Mouse (Mus musculus) heart, embryonic 13.5 days (tissue): ENCODE data around the gene Krt35. TPM values are rescaled to one million over a fixed set of nuclear protein-coding genes. Genes with fewer than 3 reads are reported as not detected.

Source experiments
- ATAC-seq: fragments of 200-750 bp; cut with Nextera tagmentation; 2 replicates; pipeline ENCODE4 v1.8.0; 2017; ENCODE audit warnings: moderate TSS enrichment; ENCODE audit not compliant: insufficient number of reproducible peaks, low FRiP score, low TSS enrichment; ENCODE audit errors: extremely low read depth
- H3K27ac ChIP-seq: fragments of 300-500 bp; sonication (generic); replicated peaks from 2 replicates; pipeline ENCODE4 v1.5.1; 2015; ENCODE audit warnings: moderate library complexity, mild to moderate bottlenecking, inconsistent platforms
- H3K27me3 ChIP-seq: fragments of 300-500 bp; sonication (generic); replicated peaks from 2 replicates; pipeline ENCODE4 v1.6.1; 2015; ENCODE audit warnings: mild to moderate bottlenecking, inconsistent platforms
- H3K36me3 ChIP-seq: fragments of 300-500 bp; sonication (generic); 2 replicates; pipeline ENCODE4 v1.6.1; 2015; ENCODE audit warnings: mild to moderate bottlenecking, inconsistent platforms
- H3K4me1 ChIP-seq: fragments of 300-500 bp; sonication (generic); 2 replicates; pipeline ENCODE4 v1.6.1; 2015; ENCODE audit warnings: inconsistent platforms
- H3K4me2 ChIP-seq: fragments of 300-500 bp; sonication (generic); 2 replicates; pipeline ENCODE4 v1.6.1; 2015; ENCODE audit warnings: inconsistent platforms, mild to moderate bottlenecking, moderate library complexity
- H3K4me3 ChIP-seq: fragments of 300-500 bp; sonication (generic); 2 replicates; pipeline ENCODE4 v1.5.1; 2015; ENCODE audit warnings: moderate library complexity, mild to moderate bottlenecking, inconsistent platforms
- H3K9ac ChIP-seq: fragments of 300-500 bp; sonication (generic); 2 replicates; pipeline ENCODE4 v1.6.1; 2015; ENCODE audit warnings: inconsistent platforms, mild to moderate bottlenecking, moderate library complexity
- H3K9me3 ChIP-seq: fragments of 300-500 bp; sonication (generic); 2 replicates; pipeline ENCODE4 v1.6.1; 2016; ENCODE audit warnings: inconsistent platforms
- WGBS: fragments of 180-500 bp; shearing (Covaris S2); methylation state at CpG from one replicate; pipeline ENCODE4 v1.1.7; 2015; ENCODE audit warnings: mixed read lengths; 5-methylcytosine and 5-hydroxymethylcytosine counted together
- polyA plus RNA-seq: library from polyadenylated mRNA; unstranded; fragments of >200 nt; fragmentation: Nextera tagmentation; extraction: Ambion mirVana; gene quantifications from 2 replicates; pipeline ENCODE4 v1.2.1, GENCODE M21; 2015

Gene Krt35
- not detected in 2 replicates for polyA plus RNA-seq

GRCm38 (mm10) chr11:100096141-100096540 lies at the start of gene Krt35:
Gene Krt35, minus strand, starts transcription at chr11:100096241.
- WGBS: 85% methylated on average over 9 of the region's 9 CpGs
- no peak for ATAC-seq
- Histone ChIP-seq H3K4me1 (no peaks in the 10 kb centered on the region), H3K4me2 (no peak within 1 kb of the TSS), H3K4me3 (no peak within 1 kb of the TSS), H3K27ac (no peak within 1 kb of the TSS), H3K9ac (no peak within 1 kb of the TSS), H3K27me3 (no peaks in the 10 kb centered on the region), H3K9me3 (no peaks in the 10 kb centered on the region), H3K36me3 (no peaks in the 10 kb centered on the region)

GRCm38 (mm10) chr11:100145104-100145503 lies 49.1 kb upstream of the Krt35 start:
- peak overlapping the region; percentile 59 for H3K4me3 ChIP-seq
- peak overlapping the region; percentile 59 for H3K27ac ChIP-seq
- under 1% methylated on average over 20 of the region's 20 CpGs for WGBS

GRCm38 (mm10) chr11:100140966-100141365 lies 44.9 kb upstream of the Krt35 start:
- WGBS: 79% methylated on average over 21 of the region's 21 CpGs
- no peak overlapping the region for H3K9ac ChIP-seq
- no peak overlapping the region for H3K27ac ChIP-seq
- ATAC-seq: no peak
- peaks cover 28% of the 10 kb centered on the region for H3K4me1 ChIP-seq
- peaks cover 31% of the 10 kb centered on the region for H3K27me3 ChIP-seq
- H3K4me2 ChIP-seq: no peak overlapping the region
- H3K9me3 ChIP-seq: no peaks in the 10 kb centered on the region
- no peak overlapping the region for H3K4me3 ChIP-seq
- H3K36me3 ChIP-seq: peaks cover 17% of the 10 kb centered on the region

More at GRCm38 (mm10) chr11:100145104-100145503, 49.1 kb upstream of the Krt35 start:
- peaks cover 30% of the 10 kb centered on the region for H3K27me3 ChIP-seq
- peaks cover 17% of the 10 kb centered on the region for H3K36me3 ChIP-seq
- H3K4me2 ChIP-seq: peak overlapping the region; percentile 84
- H3K9me3 ChIP-seq: no peaks in the 10 kb centered on the region
- ATAC-seq: no peak
- peak overlapping the region; percentile 79 for H3K9ac ChIP-seq
- H3K4me1 ChIP-seq: peaks cover 40% of the 10 kb centered on the region

GRCm38 (mm10) chr11:100139391-100139790 lies 43.4 kb upstream of the Krt35 start:
- H3K4me2 ChIP-seq: no peak overlapping the region
- 52% methylated on average over 2 of the region's 2 CpGs for WGBS
- H3K4me1 ChIP-seq: peaks cover 19% of the 10 kb centered on the region
- H3K9me3 ChIP-seq: no peaks in the 10 kb centered on the region
- H3K9ac ChIP-seq: no peak overlapping the region
- peaks cover 17% of the 10 kb centered on the region for H3K36me3 ChIP-seq
- H3K27me3 ChIP-seq: peaks cover 31% of the 10 kb centered on the region
- no peak overlapping the region for H3K4me3 ChIP-seq
- no peak for ATAC-seq
- H3K27ac ChIP-seq: no peak overlapping the region

GRCm38 (mm10) chr11:100138809-100139208 lies 42.8 kb upstream of the Krt35 start:
- Histone ChIP-seq H3K4me3 (no peak overlapping the region), H3K4me2 (no peak overlapping the region), H3K4me1 (peaks cover 19% of the 10 kb centered on the region), H3K36me3 (peaks cover 17% of the 10 kb centered on the region), H3K9me3 (no peaks in the 10 kb centered on the region), H3K27me3 (peaks cover 31% of the 10 kb centered on the region), H3K9ac (no peak overlapping the region), H3K27ac (no peak overlapping the region)
- WGBS: 47% methylated on average over 7 of the region's 7 CpGs
- ATAC-seq: no peak

- Histone ChIP-seq H3K9me3 (no peaks in the 10 kb centered on the region), H3K27ac (no peak overlapping the region), H3K27me3 (peaks cover 36% of the 10 kb centered on the region), H3K36me3 (peaks cover 17% of the 10 kb centered on the region), H3K4me3 (no peak overlapping the region), H3K4me2 (no peak overlapping the region), H3K9ac (no peak overlapping the region), H3K4me1 (peaks cover 19% of the 10 kb centered on the region)
- WGBS: 50% methylated on average over 5 of the region's 5 CpGs
- ATAC-seq: no peak
Measured at GRCm38 (mm10) chr11:100137693-100138092, 41.7 kb upstream of the Krt35 start.

GRCm38 (mm10) chr11:100136559-100136958 lies 40.5 kb upstream of the Krt35 start:
- Histone ChIP-seq H3K4me1 (peaks cover 22% of the 10 kb centered on the region), H3K27ac (no peak overlapping the region), H3K9ac (no peak overlapping the region; the same call in 1 of the 2 replicates), H3K4me3 (no peak overlapping the region), H3K27me3 (peaks cover 36% of the 10 kb centered on the region), H3K36me3 (peaks cover 10% of the 10 kb centered on the region), H3K9me3 (no peaks in the 10 kb centered on the region), H3K4me2 (no peak overlapping the region)
- no peak for ATAC-seq
- 16% methylated on average over 5 of the region's 5 CpGs for WGBS

- 50% methylated on average over 7 of the region's 7 CpGs for WGBS
- peaks cover 22% of the 10 kb centered on the region for H3K4me1 ChIP-seq
- ATAC-seq: no peak
- peaks cover 6% of the 10 kb centered on the region for H3K36me3 ChIP-seq
- no peak within 1 kb of the TSS for H3K4me2 ChIP-seq
- no peaks in the 10 kb centered on the region for H3K9me3 ChIP-seq
- H3K9ac ChIP-seq: no peak within 1 kb of the TSS; the same call in 1 of the 2 replicates
- peaks cover 36% of the 10 kb centered on the region for H3K27me3 ChIP-seq
- H3K4me3 ChIP-seq: no peak within 1 kb of the TSS
- H3K27ac ChIP-seq: no peak within 1 kb of the TSS
Measured at GRCm38 (mm10) chr11:100135731-100136130, 39.7 kb upstream of the Krt35 start, which contains the start of gene Krt15. Gene Krt15, minus strand, starts transcription at chr11:100135928.

- Histone ChIP-seq H3K9me3 (no peaks in the 10 kb centered on the region), H3K4me3 (no peak overlapping the region)
Measured at GRCm38 (mm10) chr11:100124901-100125300, 28.9 kb upstream of the Krt35 start.

GRCm38 (mm10) chr11:100121466-100121865 lies 25.4 kb upstream of the Krt35 start, which contains the start of gene Krt13:
Gene Krt13, minus strand, starts transcription at chr11:100121566.
- no peak within 1 kb of the TSS for H3K4me2 ChIP-seq
- 71% methylated on average over 3 of the region's 3 CpGs for WGBS
- no peaks in the 10 kb centered on the region for H3K9me3 ChIP-seq
- no peak within 1 kb of the TSS for H3K9ac ChIP-seq
- H3K4me1 ChIP-seq: peaks cover 19% of the 10 kb centered on the region
- H3K36me3 ChIP-seq: no peaks in the 10 kb centered on the region
- H3K27me3 ChIP-seq: no peaks in the 10 kb centered on the region
- H3K4me3 ChIP-seq: no peak within 1 kb of the TSS
- H3K27ac ChIP-seq: no peak within 1 kb of the TSS
- no peak for ATAC-seq

More at GRCm38 (mm10) chr11:100124901-100125300, 28.9 kb upstream of the Krt35 start:
- H3K27ac ChIP-seq: no peak overlapping the region
- WGBS: 71% methylated on average over 7 of the region's 7 CpGs
- no peak for ATAC-seq
- H3K4me2 ChIP-seq: no peak overlapping the region
- H3K27me3 ChIP-seq: no peaks in the 10 kb centered on the region
- H3K36me3 ChIP-seq: no peaks in the 10 kb centered on the region
- peaks cover 17% of the 10 kb centered on the region for H3K4me1 ChIP-seq
- no peak overlapping the region for H3K9ac ChIP-seq

- WGBS: 53% methylated on average over 5 of the region's 5 CpGs
- no peak overlapping the region for H3K9ac ChIP-seq
- no peak overlapping the region for H3K4me2 ChIP-seq
- H3K9me3 ChIP-seq: no peaks in the 10 kb centered on the region
- H3K27me3 ChIP-seq: no peaks in the 10 kb centered on the region
- no peak overlapping the region for H3K4me3 ChIP-seq
- no peaks in the 10 kb centered on the region for H3K36me3 ChIP-seq
- no peak for ATAC-seq
- H3K27ac ChIP-seq: no peak overlapping the region
- H3K4me1 ChIP-seq: peaks cover 13% of the 10 kb centered on the region
Measured at GRCm38 (mm10) chr11:100120331-100120730, 24.3 kb upstream of the Krt35 start.

GRCm38 (mm10) chr11:100113742-100114029 lies 17.6 kb upstream of the Krt35 start:
- H3K27ac ChIP-seq: no peak overlapping the region
- H3K36me3 ChIP-seq: no peaks in the 10 kb centered on the region
- H3K27me3 ChIP-seq: no peaks in the 10 kb centered on the region
- 53% methylated on average over 2 of the region's 2 CpGs for WGBS
- H3K4me1 ChIP-seq: no peaks in the 10 kb centered on the region
- no peak; the same call in 1 of the 2 replicates for ATAC-seq
- H3K9me3 ChIP-seq: no peaks in the 10 kb centered on the region
- no peak overlapping the region for H3K9ac ChIP-seq
- H3K4me2 ChIP-seq: no peak overlapping the region
- H3K4me3 ChIP-seq: no peak overlapping the region
